Mouse (Mus musculus): ENCODE results near the gene Rad23a.

DNA sequence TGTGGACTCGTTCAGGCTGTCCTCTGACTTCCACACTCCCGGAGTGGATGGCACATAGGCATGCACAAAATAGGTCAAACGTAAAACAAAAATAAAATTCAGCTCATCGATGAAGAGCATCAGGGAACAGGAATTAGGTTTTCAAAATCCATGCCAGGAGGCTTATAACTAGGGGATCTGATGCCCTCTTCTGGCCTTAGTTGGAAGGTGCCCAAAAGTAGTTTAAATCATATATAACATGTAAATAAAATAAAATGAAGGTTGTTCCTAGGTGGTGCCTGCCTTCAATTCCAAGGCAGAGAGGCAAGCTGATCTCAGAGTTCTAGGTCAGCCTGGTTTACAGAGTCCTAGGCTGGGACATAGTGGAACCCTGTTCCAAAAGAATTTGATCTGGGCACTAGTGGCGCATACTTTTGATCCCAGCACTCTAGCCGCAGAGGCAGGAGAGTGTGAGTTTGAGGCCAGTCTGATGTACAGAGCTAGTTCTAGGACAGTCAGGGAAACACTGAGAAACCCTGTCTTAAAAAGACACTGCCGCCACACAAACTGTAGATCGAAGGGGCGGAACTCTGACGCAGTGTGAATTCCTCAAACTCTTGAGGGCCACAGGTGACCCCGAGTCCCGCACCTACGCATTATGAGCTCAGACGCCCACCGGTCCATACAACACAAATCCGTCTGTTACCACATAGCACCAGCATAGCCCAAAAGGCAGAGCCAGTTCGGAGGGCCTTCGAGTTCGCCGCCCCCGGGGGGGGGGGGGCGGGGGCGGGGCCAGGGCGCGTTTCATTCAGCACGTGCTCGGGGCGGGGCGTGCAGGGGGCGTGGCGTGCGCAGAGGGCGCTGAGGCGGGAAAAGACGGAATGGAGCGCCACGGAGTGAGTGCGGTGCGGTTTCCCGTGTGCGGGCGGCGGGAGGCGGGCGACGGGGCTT is 31.2 kb upstream of the Rad23a start, which contains the start of gene Syce2:
- TF ChIP-seq CTCF (IDR thresholded peaks at IDR 0.05; ENCODE audit: low read depth, low read length) = no peak
- no peak for TF ChIP-seq POLR2A (IDR thresholded peaks at IDR 0.05; ENCODE audit: insufficient read depth, low read length)

All from ES-Bruce4 (cell line).